Comparison of ENCODE assay signal across 11 mouse cellular contexts in the genomic region with DNA sequence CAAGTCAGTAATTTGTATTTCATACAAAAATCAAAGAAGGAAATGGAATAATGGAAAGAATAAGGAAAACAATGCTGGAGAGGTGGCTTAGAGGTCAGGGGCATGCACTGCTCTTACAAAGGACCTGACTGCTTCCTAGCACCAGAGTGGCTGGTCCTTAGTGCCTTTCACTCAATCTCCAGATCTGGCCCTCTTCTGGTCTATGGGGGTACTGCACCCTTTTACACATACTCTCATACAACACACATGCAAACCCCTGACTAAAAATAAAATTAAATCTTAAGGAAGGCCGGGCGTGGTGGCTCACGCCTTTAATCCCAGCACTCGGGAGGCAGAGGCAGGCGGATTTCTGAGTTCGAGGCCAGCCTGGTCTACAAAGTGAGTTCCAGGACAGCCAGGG. TPM values are rescaled to one million over a fixed set of nuclear protein-coding genes. Genes with fewer than 3 reads are reported as not detected.
DNase-seq lines count a peak whose midpoint lies in the region; TF ChIP-seq lines count a peak whose summit lies in the region.
"Had no signal": no experiment of that assay in that cellular context is flagged by ENCODE, and none has a peak within 500 bp of the region (broad histone marks: within the 10 kb centered on the region; RNA-seq: fewer than 3 reads in every experiment).

No protein-coding gene starts in this region.

- 92% methylated on average over 6 of the region's 6 CpGs for WGBS in kidney, adult 2 months
- WGBS in heart, embryonic 10.5 days: 92% methylated on average over 6 of the region's 6 CpGs

- intact Hi-C loops in gastrocnemius, postnatal 36 days (cut with DNase I): no loop called here

- no peak overlapping the region for H3K27ac ChIP-seq in kidney, adult 2 months (ENCODE audit: insufficient read depth, low read depth, low read length)
- H3K27ac ChIP-seq in heart, embryonic 10.5 days: no peak overlapping the region
- H3K27ac ChIP-seq: heart, embryonic 15.5 days; midbrain, embryonic 12.5 days had no signal

- no peaks in the 10 kb centered on the region for H3K36me3 ChIP-seq in kidney, adult 2 months (ENCODE audit: control insufficient read depth, insufficient read depth, low read length)
- H3K36me3 ChIP-seq in heart, embryonic 10.5 days: no peaks in the 10 kb centered on the region
- H3K36me3 ChIP-seq: heart, embryonic 15.5 days; midbrain, embryonic 12.5 days had no signal

- no peaks in the 10 kb centered on the region for H3K9me3 ChIP-seq in heart, embryonic 10.5 days
- H3K9me3 ChIP-seq: heart, embryonic 15.5 days; midbrain, embryonic 12.5 days had no signal

- peak; percentile 18 for DNase-seq in kidney, adult 2 months
- DNase-seq in kidney, adult 18-20 months: no peak
- DNase-seq in right cerebral cortex, postnatal 4 days: peak; percentile 20
- DNase-seq in right cerebral cortex, postnatal 36 days (ENCODE audit: low spot score in 2 of 2): no peak
- DNase-seq in c-Kit-positive CD71-positive TER-119-positive erythroid progenitor cells, embryonic 14.5 days (ENCODE audit: low spot score): peak; percentile 19
- peak; percentile 37 for DNase-seq in thymus, postnatal 14 days
- no peak for DNase-seq in gastrocnemius, postnatal 36 days
- DNase-seq in heart, embryonic 10.5 days (ENCODE audit: low spot score): no peak
- DNase-seq: adrenal gland, adult 8-10 months had no signal

- no peaks in the 10 kb centered on the region for H3K27me3 ChIP-seq in kidney, adult 2 months (replicated peaks; ENCODE audit: control insufficient read depth, insufficient read depth, low read length)
- H3K27me3 ChIP-seq in heart, embryonic 10.5 days (ENCODE audit: insufficient read depth, poor library complexity, severe bottlenecking): no peaks in the 10 kb centered on the region
- H3K27me3 ChIP-seq: heart, embryonic 15.5 days; midbrain, embryonic 12.5 days had no signal

- no peak for TF ChIP-seq POLR2A in kidney, adult 2 months (IDR thresholded peaks at IDR 0.05; ENCODE audit: low read depth, low read length)

- no peak overlapping the region for H3K4me3 ChIP-seq in kidney, adult 2 months (ENCODE audit: insufficient read depth, low read depth, low read length)
- no peak overlapping the region for H3K4me3 ChIP-seq in heart, embryonic 10.5 days
- H3K4me3 ChIP-seq: heart, embryonic 15.5 days; midbrain, embryonic 12.5 days had no signal

- H3K4me1 ChIP-seq in kidney, adult 2 months (ENCODE audit: control insufficient read depth, insufficient read depth, low read length): 0 out of 2 replicates have a peak, but pooled peaks cover 3% of the 10 kb centered on the region
- H3K4me1 ChIP-seq in heart, embryonic 10.5 days: no peaks in the 10 kb centered on the region
- H3K4me1 ChIP-seq: heart, embryonic 15.5 days; midbrain, embryonic 12.5 days had no signal

- TF ChIP-seq CTCF in kidney, adult 2 months (conservative IDR thresholded peaks at IDR 0.05; ENCODE audit: insufficient read depth, insufficient read length, low read depth, low read length): 0 out of 2 replicates have a peak, but pooled peaks have one; percentile 23

RNA-seq across cellular contexts. Expression of a gene that starts 34.1 kb away (rescaled TPM):
- 150 and 153 TPM in 2 replicates for polyA plus RNA-seq in kidney, adult 2 months (2012; rRNA removed)
- total RNA-seq in gastrocnemius, postnatal 36 days (2021): 100 to 1,000 TPM; 139 to 175 TPM
- 26.1 and 39.1 TPM in 2 replicates for polyA plus RNA-seq in heart, embryonic 10.5 days (2016; fragmentation: Nextera tagmentation; extraction: Ambion mirVana)

Comparison
In these comparisons a context has a peak if more than half of its experiments do, and no peak if none do; other contexts are left out.
1. DNase-seq: peak in kidney, adult 2 months (single experiment), right cerebral cortex, postnatal 4 days (single experiment), c-Kit-positive CD71-positive TER-119-positive erythroid progenitor cells, embryonic 14.5 days (single experiment) and thymus, postnatal 14 days (single experiment); none in kidney, adult 18-20 months (single experiment), right cerebral cortex, postnatal 36 days (0 of 2), gastrocnemius, postnatal 36 days (0 of 2) and heart, embryonic 10.5 days (single experiment).